Mouse (Mus musculus) cerebellum, postnatal 36 days (tissue): ENCODE data around the gene Gm20662.
"Not testable (repeated sequence)": the region's sequence is repeated elsewhere in the genome, so short reads cannot be mapped to it uniquely, and the experiment has no call there.

Source experiments
- DNase-seq, 2 experiments: peaks; one replicate each; pipeline ENCODE4 v3.0.0; 2021 to 2022; ENCODE audit warnings: mixed read lengths in 2 of 2

The Gm20662 gene

DNA sequence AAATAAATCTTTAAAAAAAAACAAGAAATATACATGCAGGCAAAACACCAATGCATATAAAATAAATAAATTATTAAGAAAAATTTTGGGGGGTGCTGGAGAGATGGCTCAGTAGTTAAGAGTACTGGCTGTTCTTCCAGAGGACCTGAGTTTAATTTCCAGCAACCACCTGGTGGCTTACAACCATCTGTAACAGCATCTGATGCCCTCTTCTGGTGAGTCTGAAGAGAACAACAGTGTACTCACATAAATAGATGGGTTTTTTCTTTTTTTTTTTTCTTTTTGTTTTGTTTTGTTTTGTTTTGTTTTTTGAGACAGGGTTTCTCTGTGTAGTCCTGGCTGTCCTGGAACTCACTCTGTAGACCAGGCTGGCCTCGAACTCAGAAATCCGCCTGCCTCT is 17.4 kb downstream of the Gm20662 start:
- not testable (repeated sequence) for DNase-seq

DNA sequence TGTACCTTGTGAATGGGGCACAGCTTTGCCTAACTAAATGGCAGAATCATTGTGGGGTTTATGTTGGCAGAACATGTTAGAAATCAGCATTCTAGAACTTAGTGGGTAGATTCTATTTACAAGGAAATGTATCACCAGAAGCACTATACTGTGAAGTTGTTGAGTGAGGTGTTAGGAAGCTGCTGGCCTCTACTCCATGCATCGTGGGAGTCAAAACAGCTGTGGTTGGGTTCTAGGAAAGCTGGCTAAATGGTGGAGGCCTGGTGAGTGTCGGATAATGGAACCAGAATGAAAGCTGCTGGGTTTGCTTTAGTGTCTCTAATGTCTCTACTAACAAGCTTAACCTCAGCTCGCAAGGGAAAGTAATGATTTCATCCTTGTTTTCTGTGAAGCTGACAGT is 21.0 kb downstream of the Gm20662 start:
- no peak for DNase-seq

DNA sequence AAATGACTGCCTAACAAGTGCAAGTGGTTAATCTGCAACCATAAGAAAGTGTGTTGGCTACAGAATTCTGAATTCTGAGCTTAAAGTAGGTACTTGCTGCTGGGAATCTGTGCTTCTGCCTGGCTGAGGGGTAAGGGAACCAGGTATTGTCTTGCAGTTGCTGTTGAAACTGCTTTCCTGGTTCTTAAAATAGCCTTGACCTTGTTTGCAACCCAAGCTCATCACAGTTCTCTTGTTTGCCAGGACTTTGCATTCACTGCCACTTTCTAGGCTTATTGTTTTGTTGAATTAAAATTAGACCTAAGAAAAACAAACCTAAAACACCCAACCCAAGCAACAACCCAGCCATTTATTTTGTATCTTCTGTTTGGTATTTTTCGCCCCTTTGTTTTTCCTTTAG is 24.6 kb downstream of the Gm20662 start:
- no peak for DNase-seq

DNA sequence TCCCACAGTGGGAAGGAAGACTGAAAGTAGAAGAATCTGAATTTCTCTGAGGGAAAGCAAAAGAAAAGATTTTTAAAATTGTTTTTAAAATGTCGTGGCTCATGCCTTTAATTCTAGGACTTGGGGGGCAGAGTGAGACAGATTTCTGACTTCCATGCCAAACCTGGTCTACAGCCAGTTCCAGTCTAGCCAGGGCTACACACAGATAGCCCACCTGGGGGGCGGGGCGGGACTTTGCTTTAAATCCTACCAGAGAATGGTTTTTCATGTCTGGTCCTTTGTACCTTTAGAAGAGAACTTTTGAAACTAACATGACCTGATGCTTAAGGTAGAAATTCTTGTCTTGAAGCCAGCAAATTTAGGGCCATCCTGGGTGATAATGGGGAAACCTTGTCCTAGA is 27.1 kb downstream of the Gm20662 start:
- no peak for DNase-seq

DNA sequence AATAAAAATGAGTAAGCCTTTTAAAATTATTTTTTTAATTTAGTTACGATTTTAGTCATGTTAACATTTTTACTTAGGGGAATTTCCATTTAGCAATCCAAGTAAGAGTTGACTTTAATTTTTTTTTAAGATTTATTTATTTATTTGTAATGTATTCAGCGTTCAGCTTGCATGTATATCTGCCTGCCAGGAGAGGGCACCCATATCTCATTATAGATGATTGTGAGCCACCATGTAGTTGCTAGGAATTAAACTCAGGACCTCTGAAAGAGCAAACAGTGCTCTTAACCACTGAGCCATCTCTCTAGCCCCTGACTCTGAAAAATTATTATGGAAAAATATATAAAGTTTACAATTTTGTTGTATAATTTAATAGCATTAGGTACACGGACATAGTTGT is 30.4 kb downstream of the Gm20662 start:
- no peak for DNase-seq

DNA sequence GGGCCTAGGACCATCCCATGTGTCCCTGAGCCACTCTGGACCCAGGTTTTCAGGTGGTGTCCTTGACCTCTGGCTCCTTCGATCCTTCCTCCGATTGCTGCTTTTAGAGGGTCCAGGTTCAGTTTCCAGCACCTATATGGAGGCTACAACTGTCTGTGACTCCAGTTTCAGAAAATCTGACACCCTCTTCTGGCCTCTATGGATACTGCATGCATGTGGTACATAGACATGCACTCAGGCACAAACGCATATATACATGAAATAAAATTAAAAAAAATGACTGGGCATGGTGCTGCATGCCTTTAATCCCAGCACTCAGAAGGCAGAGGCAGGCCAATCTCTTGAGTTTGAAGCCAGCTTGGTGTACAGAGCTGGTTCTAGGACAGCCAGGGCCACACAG is 31.7 kb downstream of the Gm20662 start:
- DNase-seq: no peak

DNA sequence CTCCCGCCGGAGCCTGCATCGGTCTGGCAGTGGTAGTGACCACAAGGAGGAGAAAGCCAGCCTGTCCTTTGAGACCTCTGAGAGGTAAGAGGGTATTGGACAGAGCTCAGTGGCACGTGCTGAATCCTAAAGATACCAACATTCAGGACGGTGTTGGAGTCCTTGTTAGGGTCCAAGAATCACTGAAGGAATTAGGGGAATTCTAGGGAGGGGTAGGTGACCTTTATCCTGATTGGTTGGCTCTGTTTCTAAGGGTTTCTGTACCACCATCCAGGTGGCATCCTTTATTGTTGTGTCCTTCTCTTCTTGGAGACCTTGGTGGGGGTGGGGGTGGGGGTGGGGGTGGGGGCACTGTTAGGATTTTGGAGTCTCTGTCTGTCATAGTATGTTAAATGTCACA is 36.0 kb downstream of the Gm20662 start:
- no peak for DNase-seq

DNA sequence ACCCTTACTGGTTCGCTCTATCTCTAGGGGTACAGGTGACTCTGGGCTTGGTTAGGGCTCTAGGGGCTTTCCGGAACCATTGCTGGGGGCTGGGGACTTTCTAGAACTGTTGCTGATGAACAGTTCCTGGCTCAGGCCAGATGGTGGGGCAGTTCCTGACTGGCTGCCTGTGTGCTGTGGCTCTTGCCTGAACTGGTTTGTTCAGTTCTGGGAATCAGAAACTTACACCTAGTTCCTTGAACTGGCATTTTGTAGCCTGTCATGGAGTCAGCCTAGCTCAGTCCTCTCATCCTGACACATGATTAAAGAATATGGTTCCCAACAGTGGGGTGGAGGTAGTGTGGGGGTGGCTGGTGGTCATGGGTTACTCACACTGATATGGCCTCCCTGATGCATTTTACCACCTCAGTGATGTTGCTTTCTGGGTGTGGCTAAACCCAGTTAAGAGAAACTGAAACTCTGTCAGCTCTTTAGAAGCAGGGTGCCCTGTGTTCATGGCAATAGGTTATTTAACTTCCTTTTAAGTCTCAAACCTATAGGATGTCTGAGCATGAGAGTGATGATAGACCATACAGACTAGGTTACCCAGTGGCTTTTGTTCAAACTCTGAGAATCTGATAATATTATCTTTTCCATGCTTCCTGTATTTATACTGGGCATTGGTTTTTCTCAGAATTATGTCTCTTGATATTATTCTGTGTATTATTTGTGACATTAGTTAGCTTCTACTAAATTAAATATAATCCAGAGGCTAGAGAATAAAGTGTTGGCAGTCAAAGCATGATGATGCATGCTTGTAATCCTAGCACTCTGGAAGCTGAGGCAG is 39.4 kb downstream of the Gm20662 start:
- no peak for DNase-seq

DNA sequence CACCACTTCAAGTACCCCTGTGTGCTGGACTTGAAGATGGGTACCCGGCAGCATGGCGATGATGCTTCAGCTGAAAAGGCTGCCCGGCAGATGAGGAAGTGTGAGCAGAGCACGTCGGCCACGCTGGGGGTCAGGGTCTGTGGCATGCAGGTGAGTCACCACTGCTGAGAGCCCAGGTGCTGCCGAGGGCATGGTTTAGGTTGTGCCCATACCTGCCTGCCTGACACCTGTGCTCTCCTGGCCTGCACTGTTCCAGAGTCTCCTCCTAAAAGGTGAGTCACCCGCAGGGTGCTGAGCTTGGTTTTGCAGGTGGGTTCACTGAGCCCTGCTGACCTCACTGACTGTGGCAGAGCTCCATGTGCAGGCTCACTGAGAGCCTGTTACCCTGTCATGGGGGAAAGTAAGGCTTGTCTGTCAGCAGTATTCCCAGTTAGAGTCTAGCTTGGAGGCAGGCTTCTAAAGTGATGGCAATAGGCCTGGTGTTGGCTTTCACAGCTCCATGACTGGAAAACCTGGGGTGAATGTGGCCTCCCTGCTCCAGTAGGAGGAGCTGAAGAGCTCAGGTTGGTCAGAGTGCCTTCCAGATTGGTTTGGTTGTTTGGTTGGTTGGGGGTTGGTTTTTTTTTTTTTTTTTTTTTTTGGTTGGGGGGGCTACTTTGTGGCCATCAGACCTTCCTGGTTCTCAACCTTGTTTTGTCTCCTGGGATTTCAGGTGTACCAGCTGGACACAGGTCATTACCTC is 48.8 kb downstream of the Gm20662 start:
- no peak for DNase-seq

DNA sequence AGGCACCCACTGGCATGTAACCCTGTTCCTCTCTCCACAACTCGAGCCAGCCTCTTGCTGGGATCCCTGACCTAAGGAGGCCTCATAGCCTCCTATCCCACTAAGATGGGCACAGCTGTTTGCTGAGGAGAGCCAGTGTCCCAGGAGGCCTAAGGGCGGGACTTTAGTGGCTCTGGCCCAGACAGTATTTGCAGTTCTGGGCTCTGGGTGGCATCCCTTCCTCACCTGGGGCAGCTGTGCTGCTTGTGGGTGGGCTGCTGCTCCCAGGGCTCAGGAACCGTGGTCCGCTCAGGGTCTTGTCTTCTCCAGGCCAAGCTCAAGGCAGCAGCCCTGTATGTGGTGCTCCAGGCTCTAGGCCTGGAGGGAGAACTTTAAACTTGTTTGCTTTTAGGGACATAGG is 50.4 kb downstream of the Gm20662 start:
- no peak for DNase-seq

DNA sequence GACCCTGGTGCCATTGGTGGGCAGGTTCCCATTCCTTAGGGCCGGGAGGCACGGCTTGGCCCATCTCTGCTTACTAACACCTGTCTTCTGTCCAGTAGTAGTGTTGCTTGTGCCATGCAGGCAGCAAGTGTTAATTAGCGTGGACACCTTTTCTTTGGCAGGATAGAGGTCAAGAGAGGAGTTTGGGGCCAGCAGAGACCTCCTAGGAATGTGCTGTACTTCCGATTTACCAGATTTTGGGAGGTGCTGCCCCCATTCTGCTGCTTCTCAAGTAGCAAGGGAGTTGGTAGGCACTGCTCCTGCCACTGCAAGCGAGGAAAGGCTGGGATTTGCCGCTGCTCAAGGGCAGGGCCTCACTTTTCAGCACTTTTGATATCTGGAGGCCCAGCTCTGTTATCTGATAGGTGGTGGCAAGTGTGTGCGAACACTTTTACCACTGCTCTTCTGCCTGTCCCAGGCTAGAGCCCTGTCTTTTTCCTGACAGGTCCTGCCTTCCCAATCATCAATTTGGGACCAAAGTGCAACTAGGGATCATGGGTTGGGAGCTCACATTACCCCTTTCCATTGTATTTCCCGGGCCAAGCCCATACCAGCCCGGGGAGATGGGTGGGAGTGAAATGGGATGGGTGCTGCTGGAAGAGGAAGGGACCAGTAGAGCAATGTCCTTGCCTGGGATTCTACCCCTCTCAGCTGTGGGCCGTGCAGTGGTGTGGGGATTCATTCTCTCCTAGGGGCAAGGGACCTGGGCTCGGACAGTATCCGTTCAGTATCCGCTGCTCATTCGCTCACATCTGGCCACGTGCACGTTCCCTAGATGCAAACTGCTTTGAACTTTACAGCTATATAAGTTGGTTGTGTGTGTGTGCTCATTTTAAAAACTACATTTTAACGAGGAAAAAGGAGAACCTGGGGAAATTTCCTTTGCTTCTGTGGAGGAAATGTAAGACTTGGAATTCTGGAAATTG is 51.7 kb downstream of the Gm20662 start:
- DNase-seq: peak in 1 of 2 experiments; percentile 7

DNA sequence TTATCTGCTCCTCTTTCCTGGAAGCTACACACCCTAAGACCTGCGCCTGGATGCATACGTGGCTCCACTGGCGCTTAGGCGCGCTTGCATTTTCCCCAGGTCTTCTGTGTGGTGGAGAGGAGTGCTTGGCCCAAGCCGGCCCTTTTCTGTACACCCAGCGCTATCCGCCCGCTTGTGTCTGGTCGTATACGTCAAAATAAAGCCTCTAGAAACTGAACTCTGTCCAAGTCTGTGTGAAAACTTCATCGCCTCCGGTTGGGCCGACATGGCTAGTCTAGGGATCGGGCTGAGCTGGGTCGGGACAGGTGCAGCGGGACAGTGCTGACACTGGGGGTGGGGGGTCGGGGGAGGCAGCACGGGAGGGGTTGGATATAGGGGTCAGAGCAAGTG is 52.4 kb downstream of the Gm20662 start:
- DNase-seq: peak in 1 of 2 experiments; percentile 27

DNA sequence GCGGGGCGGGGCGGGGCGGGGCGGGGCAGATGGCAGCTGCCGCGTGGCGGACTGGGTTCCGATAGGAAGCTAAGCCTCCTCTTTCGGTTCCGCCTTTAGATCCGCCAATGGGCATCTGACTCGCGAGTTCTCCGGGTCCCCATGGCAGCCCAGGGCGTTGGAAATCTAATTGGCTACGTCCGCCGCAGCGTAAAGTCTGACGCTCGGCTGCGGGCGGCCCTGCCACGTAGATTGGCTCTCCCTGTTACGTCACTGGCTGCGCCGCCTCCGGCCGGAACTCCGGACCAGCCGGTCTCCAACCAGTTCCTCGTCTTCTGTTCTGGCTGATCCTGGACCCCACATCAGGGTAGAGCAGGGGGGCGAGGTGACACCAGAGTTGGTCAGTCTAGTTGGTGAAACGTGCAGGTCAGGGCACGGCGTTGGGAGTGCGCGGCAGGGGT is 52.9 kb downstream of the Gm20662 start, which contains the start of gene Gmppb:
Gmppb (plus strand) TSS at position 227 of the 440 bp plus-strand sequence.
- peak; percentile 91 to 93 for DNase-seq

DNA sequence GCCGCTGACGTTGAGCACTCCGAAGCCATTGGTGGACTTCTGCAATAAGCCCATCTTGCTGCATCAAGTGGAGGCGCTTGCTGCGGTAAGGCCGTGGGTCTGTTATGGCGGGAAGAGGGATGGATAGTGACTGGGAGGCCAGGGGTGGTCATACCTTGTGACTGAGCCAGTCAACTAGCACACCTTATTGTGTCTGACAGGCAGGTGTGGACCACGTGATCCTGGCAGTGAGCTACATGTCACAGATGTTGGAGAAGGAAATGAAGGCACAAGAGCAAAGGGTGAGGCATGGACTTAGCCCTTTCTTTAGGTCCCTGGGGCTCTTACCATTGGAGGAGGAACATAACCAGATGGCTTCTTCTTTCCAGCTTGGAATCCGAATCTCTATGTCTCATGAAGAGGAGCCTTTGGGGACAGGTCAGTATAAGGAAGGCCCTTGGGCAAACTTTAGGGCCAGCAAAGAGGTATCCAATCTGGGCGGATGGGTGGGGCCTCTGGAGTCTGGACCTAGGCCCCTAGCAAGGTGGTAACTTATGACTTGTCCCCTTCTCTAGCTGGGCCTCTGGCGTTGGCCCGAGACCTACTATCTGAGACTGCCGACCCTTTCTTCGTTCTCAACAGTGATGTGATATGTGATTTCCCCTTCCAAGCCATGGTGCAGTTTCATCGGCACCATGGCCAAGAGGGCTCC is 53.6 kb downstream of the Gm20662 start:
- DNase-seq: peak; percentile 8 to 19

DNA sequence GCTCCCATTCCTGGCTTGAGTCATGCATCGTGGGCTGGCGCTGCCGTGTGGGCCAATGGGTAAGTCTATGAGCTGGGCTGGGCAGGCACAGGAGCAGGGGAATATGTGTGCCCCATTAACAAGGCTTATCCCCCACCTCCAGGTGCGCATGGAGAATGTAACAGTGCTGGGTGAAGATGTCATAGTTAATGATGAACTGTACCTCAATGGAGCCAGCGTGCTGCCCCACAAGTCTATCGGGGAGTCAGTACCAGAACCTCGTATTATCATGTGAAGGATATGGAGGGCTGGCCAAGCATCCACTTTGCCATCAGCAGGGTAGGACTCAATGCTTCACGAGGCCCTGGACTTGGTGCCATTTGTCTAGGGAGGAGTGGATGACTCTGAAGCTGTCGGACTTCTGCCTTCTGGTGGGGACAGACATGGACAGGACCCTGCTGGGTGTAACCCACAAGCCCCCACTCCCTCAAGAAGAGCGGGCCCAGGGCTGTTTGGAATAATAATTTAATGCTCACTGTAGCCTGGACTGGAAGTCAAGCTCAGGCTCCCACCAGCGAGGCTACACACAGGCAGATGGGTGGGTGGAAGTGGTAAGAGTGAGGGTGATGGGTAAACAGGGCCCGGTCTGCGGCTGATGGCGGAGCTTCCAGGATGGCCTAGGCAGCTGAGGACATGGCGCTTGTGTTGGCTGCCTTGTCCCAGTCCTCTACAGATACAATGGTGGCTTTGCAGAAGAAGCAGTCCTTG is 55.2 kb downstream of the Gm20662 start:
- peak; percentile 8 to 14 for DNase-seq

DNA sequence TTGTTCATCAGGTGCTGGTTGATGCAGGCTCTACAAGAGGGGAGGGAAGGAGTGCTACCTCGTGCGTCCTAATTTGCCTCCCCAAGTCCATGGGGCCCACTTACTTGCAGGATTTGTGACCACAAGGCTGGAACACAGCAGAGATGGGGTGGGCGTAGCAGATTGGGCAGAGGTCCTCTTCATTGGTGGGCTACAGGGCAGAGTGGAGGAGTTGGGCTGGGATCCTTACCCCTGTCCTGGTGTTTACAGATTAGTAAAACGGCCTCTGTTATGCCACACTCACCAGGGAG is 55.7 kb downstream of the Gm20662 start:
- DNase-seq: no peak

DNA sequence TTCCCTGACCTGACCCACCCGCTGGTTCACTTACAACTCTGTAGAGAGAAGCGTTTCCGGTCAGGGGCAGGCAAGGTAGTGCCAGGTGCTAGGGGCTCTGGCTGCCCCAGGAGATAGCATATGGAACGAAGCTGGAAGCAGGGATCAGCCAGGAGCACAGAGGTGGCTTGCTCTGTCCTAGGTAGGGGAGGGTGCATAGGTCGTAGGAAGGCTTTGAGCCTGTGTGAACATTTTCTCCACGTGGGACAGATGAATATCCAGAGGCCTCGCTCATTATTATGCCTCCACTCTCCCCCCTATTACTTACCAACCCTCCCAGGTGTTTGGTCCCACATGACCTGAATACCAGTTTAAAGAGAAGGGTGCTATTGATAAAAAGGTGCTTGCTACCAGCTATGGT is 56.3 kb downstream of the Gm20662 start:
- peak in 1 of 2 experiments; percentile 12 for DNase-seq

DNA sequence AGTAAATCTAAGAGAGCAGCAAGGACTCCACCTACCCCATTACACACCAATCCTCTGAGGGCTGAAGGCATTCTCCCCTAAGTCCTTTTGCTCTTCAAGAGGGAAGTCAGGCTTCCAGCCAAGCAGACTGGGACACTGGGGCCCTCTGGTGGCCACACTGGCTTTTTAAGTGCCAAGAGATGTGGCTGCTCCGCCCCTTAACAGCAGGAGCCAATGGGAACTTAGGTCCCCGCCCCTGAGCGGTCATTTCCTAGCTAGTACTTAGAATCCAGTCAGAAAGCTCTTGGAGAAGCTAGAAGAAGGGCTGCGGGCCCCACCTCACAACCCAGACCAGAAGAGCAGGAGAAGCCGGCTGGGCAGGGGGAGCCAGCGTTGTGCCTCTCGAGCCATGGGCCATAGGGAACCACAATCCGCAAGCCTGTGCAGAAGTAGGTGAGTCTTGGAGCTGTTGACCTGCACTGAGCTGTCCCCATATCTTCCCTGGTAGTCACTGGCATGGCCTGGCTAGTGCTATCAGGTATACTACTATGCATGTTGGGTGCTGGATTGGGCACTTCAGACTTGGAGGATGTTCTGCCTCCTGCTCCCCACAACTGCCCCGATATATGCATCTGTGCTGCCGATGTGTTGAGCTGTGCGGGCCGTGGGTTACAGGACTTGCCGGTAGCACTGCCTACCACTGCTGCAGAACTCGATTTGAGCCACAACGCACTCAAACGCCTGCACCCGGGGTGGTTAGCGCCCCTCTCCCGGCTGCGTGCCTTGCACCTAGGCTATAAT is 56.9 kb downstream of the Gm20662 start, which contains the start of gene Amigo3:
Amigo3 (plus strand) TSS at position 275 of the 780 bp plus-strand sequence.
- peak; percentile 95 to 97 for DNase-seq

DNA sequence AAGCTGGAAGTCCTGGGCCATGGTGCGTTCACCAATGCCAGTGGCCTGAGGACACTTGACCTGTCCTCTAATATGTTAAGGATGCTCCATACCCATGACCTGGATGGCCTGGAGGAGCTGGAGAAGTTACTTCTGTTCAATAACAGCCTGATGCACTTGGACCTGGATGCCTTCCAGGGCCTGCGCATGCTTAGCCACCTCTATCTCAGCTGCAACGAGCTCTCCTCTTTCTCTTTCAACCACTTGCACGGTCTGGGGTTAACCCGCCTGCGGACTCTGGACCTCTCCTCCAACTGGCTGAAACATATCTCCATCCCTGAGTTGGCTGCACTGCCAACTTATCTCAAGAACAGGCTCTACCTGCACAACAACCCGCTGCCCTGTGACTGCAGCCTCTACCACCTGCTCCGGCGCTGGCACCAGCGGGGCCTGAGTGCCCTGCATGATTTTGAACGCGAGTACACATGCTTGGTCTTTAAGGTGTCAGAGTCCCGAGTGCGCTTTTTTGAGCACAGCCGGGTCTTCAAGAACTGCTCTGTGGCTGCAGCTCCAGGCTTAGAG is 57.6 kb downstream of the Gm20662 start:
- DNase-seq: peak; percentile 23 to 27

DNA sequence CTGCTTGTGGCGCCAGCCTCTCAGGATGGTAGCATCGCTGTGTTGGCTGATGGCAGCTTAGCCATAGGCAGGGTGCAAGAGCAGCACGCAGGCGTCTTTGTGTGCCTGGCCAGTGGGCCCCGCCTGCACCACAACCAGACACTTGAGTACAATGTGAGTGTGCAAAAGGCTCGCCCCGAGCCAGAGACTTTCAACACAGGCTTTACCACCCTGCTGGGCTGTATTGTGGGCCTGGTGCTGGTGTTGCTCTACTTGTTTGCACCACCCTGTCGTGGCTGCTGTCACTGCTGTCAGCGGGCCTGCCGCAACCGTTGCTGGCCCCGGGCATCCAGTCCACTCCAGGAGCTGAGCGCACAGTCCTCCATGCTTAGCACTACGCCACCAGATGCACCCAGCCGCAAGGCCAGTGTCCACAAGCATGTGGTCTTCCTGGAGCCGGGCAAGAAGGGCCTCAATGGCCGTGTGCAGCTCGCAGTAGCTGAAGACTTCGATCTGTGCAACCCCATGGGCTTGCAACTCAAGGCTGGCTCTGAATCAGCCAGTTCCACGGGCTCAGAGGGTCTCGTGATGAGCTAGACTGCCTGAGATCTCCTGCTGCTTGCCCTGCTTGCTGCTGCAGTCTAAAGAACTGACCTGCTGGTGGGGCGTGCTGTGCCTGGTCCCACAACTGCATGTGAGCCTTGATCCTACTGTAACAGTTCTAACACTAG is 58.3 kb downstream of the Gm20662 start:
- peak in 1 of 2 experiments; percentile 7 for DNase-seq
